24 mouse cellular contexts compared by ENCODE assay signal in the genomic region with DNA sequence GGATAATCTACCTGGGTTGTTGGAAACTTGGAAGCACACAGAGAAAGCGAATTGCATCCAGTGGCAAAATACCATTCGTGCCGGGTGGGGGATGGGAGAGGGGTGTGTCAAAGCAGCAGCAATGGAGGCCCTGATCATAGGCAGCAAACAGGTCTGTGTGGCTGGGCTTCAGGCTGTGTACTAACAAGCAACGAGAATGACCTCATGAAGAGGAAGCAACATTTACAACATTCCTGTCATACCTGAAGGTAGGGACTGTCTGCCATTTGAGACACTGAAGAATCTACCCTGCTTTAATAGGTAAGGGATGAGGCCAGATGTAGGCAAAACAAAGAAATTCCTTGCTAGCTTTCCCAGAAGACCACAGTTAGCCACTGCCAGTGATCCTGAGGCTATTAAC.
DNase-seq lines count a peak whose midpoint lies in the region; ATAC-seq and TF ChIP-seq lines count a peak whose summit lies in the region.
"Had no signal": no experiment of that assay in that cellular context is flagged by ENCODE, and none has a peak within 500 bp of the region (broad histone marks: within the 10 kb centered on the region; RNA-seq: fewer than 3 reads in every experiment).

No protein-coding gene starts in this region.

- no peak overlapping the region for H3K4me3 ChIP-seq in forebrain, embryonic 11.5 days (ENCODE audit: low read depth, low read length)
- no peak overlapping the region for H3K4me3 ChIP-seq in forebrain, embryonic 12.5 days (replicated peaks)
- H3K4me3 ChIP-seq in ES-E14 (ENCODE audit: insufficient read depth in 1 of 2, low read depth in 1 of 2, low read length in 2 of 2, poor library complexity in 1 of 2, severe bottlenecking in 1 of 2): no peak overlapping the region
- no peak overlapping the region for H3K4me3 ChIP-seq in embryonic facial prominence, embryonic 13.5 days
- H3K4me3 ChIP-seq in midbrain, embryonic 15.5 days: no peak overlapping the region
- H3K4me3 ChIP-seq: forebrain, embryonic 13.5 days; heart, adult 2 months; heart, embryonic 12.5 days; hindbrain, embryonic 10.5 days; intestine, embryonic 15.5 days; kidney, embryonic 15.5 days had no signal

- no peak overlapping the region for H3K4me2 ChIP-seq in forebrain, embryonic 11.5 days (ENCODE audit: low read depth, low read length, severe bottlenecking)
- H3K4me2 ChIP-seq in forebrain, embryonic 12.5 days: no peak overlapping the region
- no peak overlapping the region for H3K4me2 ChIP-seq in embryonic facial prominence, embryonic 13.5 days
- H3K4me2 ChIP-seq in midbrain, embryonic 15.5 days: no peak overlapping the region
- H3K4me2 ChIP-seq: forebrain, embryonic 13.5 days; heart, embryonic 12.5 days; hindbrain, embryonic 14.5 days; intestine, embryonic 15.5 days; kidney, embryonic 15.5 days had no signal

- H3K9ac ChIP-seq in forebrain, embryonic 11.5 days (ENCODE audit: low read length): no peak overlapping the region
- H3K9ac ChIP-seq in forebrain, embryonic 12.5 days: no peak overlapping the region
- no peak overlapping the region for H3K9ac ChIP-seq in ES-E14 (ENCODE audit: insufficient read depth, low read depth, low read length, poor library complexity, severe bottlenecking)
- H3K9ac ChIP-seq in embryonic facial prominence, embryonic 13.5 days: no peak overlapping the region
- no peak overlapping the region for H3K9ac ChIP-seq in midbrain, embryonic 15.5 days
- H3K9ac ChIP-seq: forebrain, embryonic 13.5 days; forebrain, postnatal 0 days; heart, embryonic 12.5 days; hindbrain, embryonic 14.5 days; intestine, embryonic 15.5 days; kidney, embryonic 15.5 days had no signal

- no peaks in the 10 kb centered on the region for H3K36me3 ChIP-seq in forebrain, embryonic 11.5 days (ENCODE audit: control insufficient read depth, insufficient read depth, low read length)
- no peaks in the 10 kb centered on the region for H3K36me3 ChIP-seq in forebrain, embryonic 12.5 days (replicated peaks)
- H3K36me3 ChIP-seq in ES-E14 (ENCODE audit: control insufficient read depth, insufficient read depth, low read length, poor library complexity, severe bottlenecking): no peaks in the 10 kb centered on the region
- H3K36me3 ChIP-seq in embryonic facial prominence, embryonic 13.5 days: no peaks in the 10 kb centered on the region
- no peaks in the 10 kb centered on the region for H3K36me3 ChIP-seq in midbrain, embryonic 15.5 days (replicated peaks)
- H3K36me3 ChIP-seq: G1E; heart, embryonic 12.5 days; hindbrain, embryonic 10.5 days; intestine, embryonic 15.5 days; kidney, embryonic 15.5 days had no signal

- H3K27ac ChIP-seq in forebrain, embryonic 11.5 days (ENCODE audit: low read depth, low read length): no peak overlapping the region
- no peak overlapping the region for H3K27ac ChIP-seq in forebrain, embryonic 12.5 days
- no peak overlapping the region for H3K27ac ChIP-seq in ES-E14 (ENCODE audit: insufficient read depth, low read depth, low read length, poor library complexity, severe bottlenecking)
- H3K27ac ChIP-seq in embryonic facial prominence, embryonic 13.5 days: no peak overlapping the region
- no peak overlapping the region for H3K27ac ChIP-seq in midbrain, embryonic 15.5 days
- H3K27ac ChIP-seq: forebrain, embryonic 13.5 days; heart, adult 2 months; hindbrain, embryonic 10.5 days; hindbrain, embryonic 14.5 days; intestine, embryonic 15.5 days; kidney, embryonic 15.5 days had no signal

- 68% methylated on average over 4 of the region's 4 CpGs for WGBS in forebrain, embryonic 11.5 days
- WGBS in forebrain, embryonic 12.5 days: 64% methylated on average over 4 of the region's 4 CpGs
- 48% methylated on average over 4 of the region's 4 CpGs for WGBS in embryonic facial prominence, embryonic 13.5 days
- WGBS in midbrain, embryonic 15.5 days: 65% methylated on average over 4 of the region's 4 CpGs

- ATAC-seq in forebrain, embryonic 11.5 days (replicated peaks; ENCODE audit: low FRiP score): no peak
- ATAC-seq in forebrain, embryonic 12.5 days (ENCODE audit: low FRiP score): no peak
- ATAC-seq in embryonic facial prominence, embryonic 13.5 days (ENCODE audit: insufficient number of reproducible peaks, insufficient read depth, low FRiP score, low TSS enrichment, low read depth): 0 out of 2 replicates have a peak, but pooled peaks have one; percentile 20
- ATAC-seq in midbrain, embryonic 15.5 days (replicated peaks): no peak
- ATAC-seq: forebrain, embryonic 13.5 days; forebrain, postnatal 0 days; intestine, embryonic 15.5 days had no signal

- no peaks in the 10 kb centered on the region for H3K27me3 ChIP-seq in forebrain, embryonic 11.5 days (ENCODE audit: control insufficient read depth, insufficient read depth, low read length)
- 0 out of 2 replicates have a peak, but pooled peaks cover 5% of the 10 kb centered on the region for H3K27me3 ChIP-seq in forebrain, embryonic 12.5 days
- no peaks in the 10 kb centered on the region for H3K27me3 ChIP-seq in embryonic facial prominence, embryonic 13.5 days
- H3K27me3 ChIP-seq in midbrain, embryonic 15.5 days (replicated peaks): no peaks in the 10 kb centered on the region
- H3K27me3 ChIP-seq: CH12.LX; forebrain, embryonic 13.5 days; heart, embryonic 12.5 days; intestine, embryonic 15.5 days; kidney, embryonic 15.5 days had no signal

- in situ Hi-C loops in ES-E14 (cut with MboI; ENCODE audit: low sequenced_read_pairs in 2 of 2, unreplicated experiment in 2 of 2): no loop called here

- H3K4me1 ChIP-seq in forebrain, embryonic 11.5 days (replicated peaks; ENCODE audit: control insufficient read depth, insufficient read depth, low read length): no peaks in the 10 kb centered on the region
- H3K4me1 ChIP-seq in forebrain, embryonic 12.5 days: peaks cover 4% of the 10 kb centered on the region; the same call in 1 of the 2 replicates
- H3K4me1 ChIP-seq in ES-E14 (ENCODE audit: control insufficient read depth in 2 of 2, insufficient read depth in 2 of 2, low read length in 2 of 2, poor library complexity in 1 of 2): 0 out of 4 replicates have a peak, but pooled peaks cover 0 to 4% of the 10 kb centered on the region in 2 experiments
- peaks cover 7% of the 10 kb centered on the region; the same call in 1 of the 2 replicates for H3K4me1 ChIP-seq in embryonic facial prominence, embryonic 13.5 days
- H3K4me1 ChIP-seq in midbrain, embryonic 15.5 days: no peaks in the 10 kb centered on the region
- H3K4me1 ChIP-seq: forebrain, embryonic 13.5 days; kidney, embryonic 15.5 days had no signal

- no peaks in the 10 kb centered on the region for H3K9me3 ChIP-seq in forebrain, embryonic 11.5 days (ENCODE audit: control insufficient read depth, low read length)
- no peaks in the 10 kb centered on the region for H3K9me3 ChIP-seq in forebrain, embryonic 12.5 days
- no peaks in the 10 kb centered on the region for H3K9me3 ChIP-seq in ES-E14 (ENCODE audit: control insufficient read depth, insufficient read depth, low read depth, low read length)
- 0 out of 2 replicates have a peak, but pooled peaks cover 2% of the 10 kb centered on the region for H3K9me3 ChIP-seq in embryonic facial prominence, embryonic 13.5 days
- no peaks in the 10 kb centered on the region for H3K9me3 ChIP-seq in midbrain, embryonic 15.5 days
- H3K9me3 ChIP-seq: forebrain, embryonic 13.5 days; G1E; heart, embryonic 12.5 days; hindbrain, embryonic 10.5 days; intestine, embryonic 15.5 days; kidney, embryonic 15.5 days had no signal

- peak; percentile 28 for DNase-seq in forebrain, embryonic 11.5 days (ENCODE audit: low spot score)
- DNase-seq in ES-E14 (ENCODE audit: low read depth, low spot score): peak; percentile 21
- peak; percentile 70 for DNase-seq in R1 (ENCODE audit: low read depth, low spot score)
- DNase-seq in thymus, postnatal 0 days (ENCODE audit: low spot score): no peak
- DNase-seq in kidney, postnatal 4 days: no peak
- DNase-seq: adrenal gland, adult 8-10 months; adrenal gland, postnatal 36 days; cerebellum, adult 9-10 months; cerebellum, postnatal 25 days; forebrain, postnatal 0 days; gastrocnemius, postnatal 10 days; heart, adult 2 months; kidney, adult 18-20 months had no signal

TF ChIP-seq in ES-E14, 5 proteins besides CTCF, POLR2A, EP300 and RAD21:
- TF ChIP-seq ZNF384 (IDR thresholded peaks at IDR 0.05; ENCODE audit: low read depth, low read length): no peak
- TF ChIP-seq ZC3H11A (IDR thresholded peaks at IDR 0.05; ENCODE audit: borderline replicate concordance, low read depth, low read length): no peak
- TF ChIP-seq HCFC1 (IDR thresholded peaks at IDR 0.05; ENCODE audit: borderline replicate concordance, insufficient read depth, low read length): no peak
- no peak for TF ChIP-seq MAFK (IDR thresholded peaks at IDR 0.05; ENCODE audit: insufficient read depth, low read depth, low read length)
- TF ChIP-seq CHD2 (IDR thresholded peaks at IDR 0.05; ENCODE audit: low read depth, low read length): no peak

Comparison
In these comparisons a context has a peak if more than half of its experiments do, and no peak if none do; other contexts are left out.
1. DNase-seq: peak in forebrain, embryonic 11.5 days (single experiment), ES-E14 (single experiment) and R1 (single experiment); none in thymus, postnatal 0 days (single experiment) and kidney, postnatal 4 days (0 of 2).